Mouse (Mus musculus): ENCODE measurements around the gene Cdkn1a. TPM values are rescaled to one million over a fixed set of nuclear protein-coding genes. Genes with fewer than 3 reads are reported as not detected.

The Cdkn1a gene
- polyA plus RNA-seq, 1 experiment = 453 TPM

DNA sequence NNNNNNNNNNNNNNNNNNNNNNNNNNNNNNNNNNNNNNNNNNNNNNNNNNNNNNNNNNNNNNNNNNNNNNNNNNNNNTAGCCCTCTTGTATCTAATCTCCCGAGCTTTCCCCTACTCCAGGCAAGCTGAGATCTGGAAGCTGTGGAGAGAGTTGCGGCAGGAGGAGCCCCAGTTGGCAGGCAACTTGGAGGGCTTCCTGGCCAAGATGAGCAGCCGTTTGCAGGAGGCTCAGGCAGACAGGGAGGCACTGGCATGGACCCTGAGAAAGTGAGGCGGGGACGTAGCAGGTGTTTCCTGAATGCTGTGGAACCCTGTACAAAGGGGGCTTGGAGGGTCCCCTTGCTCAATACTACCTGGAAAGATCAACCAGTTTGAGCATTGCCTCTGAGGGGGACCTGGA is 44.3 kb downstream of the Cdkn1a start:
- TF ChIP-seq POLR2A (IDR thresholded peaks at IDR 0.05; ENCODE audit: low read depth, low read length) (no peak), CTCF (IDR thresholded peaks at IDR 0.05; ENCODE audit: borderline replicate concordance, insufficient read depth, low read length) (no peak)
- no peak overlapping the region for H3K27ac ChIP-seq (ENCODE audit: insufficient read depth, low read length)

DNA sequence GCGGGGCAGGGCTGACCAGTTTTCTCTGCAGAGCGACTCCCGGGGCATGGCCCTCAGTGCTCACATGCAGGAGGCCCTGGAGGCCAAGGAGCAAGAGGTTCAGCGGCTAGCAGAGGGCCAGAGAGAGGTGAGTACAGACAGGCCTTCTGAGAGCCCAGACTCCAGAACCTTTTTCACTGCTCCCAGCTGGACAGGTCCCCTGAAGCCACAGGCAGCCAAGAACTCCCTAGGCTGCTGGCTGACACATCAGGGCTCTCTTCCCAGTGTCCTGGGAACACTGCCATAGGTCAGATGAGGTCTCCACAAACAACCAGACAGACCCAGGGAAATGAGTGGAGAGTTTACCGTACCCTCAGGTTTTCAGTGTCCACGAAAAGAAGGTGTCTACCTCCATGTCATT is 45.5 kb downstream of the Cdkn1a start:
- Histone ChIP-seq H3K4me3 (ENCODE audit: insufficient read depth, low read length) (no peak overlapping the region), H3K27ac (ENCODE audit: insufficient read depth, low read length) (no peak overlapping the region), H3K4me1 (ENCODE audit: control insufficient read depth, insufficient read depth, low read length) (no peaks in the 10 kb centered on the region)
- TF ChIP-seq POLR2A (IDR thresholded peaks at IDR 0.05; ENCODE audit: low read depth, low read length) = no peak
- no peak for TF ChIP-seq CTCF (IDR thresholded peaks at IDR 0.05; ENCODE audit: borderline replicate concordance, insufficient read depth, low read length)

More for the DNA sequence above, 44.3 kb downstream of the Cdkn1a start:
- H3K4me3 ChIP-seq (ENCODE audit: insufficient read depth, low read length) = no peak overlapping the region
- H3K4me1 ChIP-seq (ENCODE audit: control insufficient read depth, insufficient read depth, low read length) = no peaks in the 10 kb centered on the region

DNA sequence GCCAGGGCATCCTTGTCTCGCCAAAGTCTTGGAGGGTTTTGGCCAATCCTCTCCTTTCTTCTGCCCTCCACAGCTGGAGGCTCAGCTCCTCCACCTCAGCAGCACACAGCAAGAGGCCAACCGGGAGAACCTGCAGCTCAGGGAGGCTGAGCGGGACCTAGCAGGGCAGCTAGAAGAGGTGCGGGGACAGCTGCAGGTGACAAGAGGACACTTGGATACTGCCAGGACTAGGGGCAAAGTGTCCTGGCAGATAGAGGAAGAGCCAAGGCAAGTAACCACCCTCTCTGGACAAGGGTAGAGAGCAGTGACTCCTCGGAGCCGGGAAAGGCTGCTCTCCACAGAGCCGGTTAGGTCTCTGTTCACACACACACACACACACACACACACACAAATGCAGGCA is 47.1 kb downstream of the Cdkn1a start:
- H3K4me1 ChIP-seq (ENCODE audit: control insufficient read depth, insufficient read depth, low read length) = no peaks in the 10 kb centered on the region
- no peak overlapping the region for H3K27ac ChIP-seq (ENCODE audit: insufficient read depth, low read length)
- no peak overlapping the region for H3K4me3 ChIP-seq (ENCODE audit: insufficient read depth, low read length)
- TF ChIP-seq POLR2A (IDR thresholded peaks at IDR 0.05; ENCODE audit: low read depth, low read length) (no peak), CTCF (IDR thresholded peaks at IDR 0.05; ENCODE audit: borderline replicate concordance, insufficient read depth, low read length) (no peak)

DNA sequence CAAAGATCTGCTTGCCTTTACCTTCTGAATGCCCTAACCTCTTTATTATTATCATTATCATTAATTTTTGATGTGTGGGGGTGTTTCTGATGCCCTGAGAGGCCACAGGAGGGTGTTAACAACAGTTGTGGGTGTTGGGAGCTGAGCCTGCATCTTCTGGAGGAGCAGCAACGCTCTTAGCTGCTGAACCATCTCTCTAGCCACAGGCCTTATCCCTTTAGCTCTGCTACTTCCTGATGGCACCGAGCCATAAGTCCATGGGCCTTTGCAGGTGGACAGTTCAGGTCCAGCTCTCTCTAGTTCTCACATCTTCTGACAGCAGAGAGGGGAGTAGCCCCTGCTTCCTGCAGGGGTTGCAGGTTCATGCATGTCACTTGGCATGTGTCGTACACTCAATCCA is 50.8 kb downstream of the Cdkn1a start:
- TF ChIP-seq POLR2A (IDR thresholded peaks at IDR 0.05; ENCODE audit: low read depth, low read length) (no peak), CTCF (IDR thresholded peaks at IDR 0.05; ENCODE audit: borderline replicate concordance, insufficient read depth, low read length) (no peak)
- no peaks in the 10 kb centered on the region for H3K4me1 ChIP-seq (ENCODE audit: control insufficient read depth, insufficient read depth, low read length)
- no peak overlapping the region for H3K27ac ChIP-seq (ENCODE audit: insufficient read depth, low read length)
- no peak overlapping the region for H3K4me3 ChIP-seq (ENCODE audit: insufficient read depth, low read length)

DNA sequence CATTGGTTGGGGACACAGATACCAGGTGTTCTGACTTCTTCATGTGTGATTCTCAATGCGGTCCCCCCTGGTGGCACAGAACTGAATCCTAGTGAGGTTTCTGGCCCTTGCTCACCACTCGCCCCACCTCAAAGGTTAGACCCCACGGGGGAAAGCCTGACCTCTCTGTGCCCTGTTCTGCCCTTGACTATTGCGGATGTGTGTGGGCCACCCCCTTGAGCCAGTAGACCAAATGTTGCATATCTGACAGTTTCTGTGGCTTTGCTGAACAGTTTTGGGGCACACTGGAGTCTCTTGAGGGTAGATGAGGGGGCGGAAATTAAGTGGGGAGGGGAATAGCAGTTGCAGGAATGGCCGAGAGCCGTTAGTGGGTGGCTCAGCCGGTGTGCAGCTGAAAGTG is 52.5 kb downstream of the Cdkn1a start:
- Histone ChIP-seq H3K4me3 (ENCODE audit: insufficient read depth, low read length) (no peak overlapping the region), H3K4me1 (ENCODE audit: control insufficient read depth, insufficient read depth, low read length) (no peaks in the 10 kb centered on the region), H3K27ac (ENCODE audit: insufficient read depth, low read length) (no peak overlapping the region)
- no peak for TF ChIP-seq POLR2A (IDR thresholded peaks at IDR 0.05; ENCODE audit: low read depth, low read length)
- no peak for TF ChIP-seq CTCF (IDR thresholded peaks at IDR 0.05; ENCODE audit: borderline replicate concordance, insufficient read depth, low read length)

DNA sequence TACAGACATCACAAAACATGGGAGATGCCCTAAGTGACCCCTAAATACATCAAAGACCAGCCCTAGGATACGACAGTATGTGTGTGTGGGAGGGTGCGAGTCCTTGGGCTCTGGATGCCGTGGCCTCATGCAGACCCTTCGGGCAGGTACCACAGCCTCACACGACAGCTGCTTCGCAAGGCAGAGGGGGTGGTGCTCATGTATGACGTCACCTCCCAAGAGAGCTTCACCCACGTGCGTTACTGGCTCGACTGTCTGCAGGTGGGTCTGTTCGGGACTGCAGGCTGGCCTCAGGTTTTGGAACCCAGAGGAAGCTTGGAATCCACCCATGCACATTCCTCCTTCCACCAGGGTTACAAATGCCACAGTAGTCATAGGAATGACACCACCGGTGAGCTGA is 54.3 kb downstream of the Cdkn1a start:
- Histone ChIP-seq H3K4me3 (ENCODE audit: insufficient read depth, low read length) (no peak overlapping the region), H3K27ac (ENCODE audit: insufficient read depth, low read length) (no peak overlapping the region), H3K4me1 (ENCODE audit: control insufficient read depth, insufficient read depth, low read length) (no peaks in the 10 kb centered on the region)
- TF ChIP-seq CTCF (IDR thresholded peaks at IDR 0.05; ENCODE audit: borderline replicate concordance, insufficient read depth, low read length) (no peak), POLR2A (IDR thresholded peaks at IDR 0.05; ENCODE audit: low read depth, low read length) (no peak)

DNA sequence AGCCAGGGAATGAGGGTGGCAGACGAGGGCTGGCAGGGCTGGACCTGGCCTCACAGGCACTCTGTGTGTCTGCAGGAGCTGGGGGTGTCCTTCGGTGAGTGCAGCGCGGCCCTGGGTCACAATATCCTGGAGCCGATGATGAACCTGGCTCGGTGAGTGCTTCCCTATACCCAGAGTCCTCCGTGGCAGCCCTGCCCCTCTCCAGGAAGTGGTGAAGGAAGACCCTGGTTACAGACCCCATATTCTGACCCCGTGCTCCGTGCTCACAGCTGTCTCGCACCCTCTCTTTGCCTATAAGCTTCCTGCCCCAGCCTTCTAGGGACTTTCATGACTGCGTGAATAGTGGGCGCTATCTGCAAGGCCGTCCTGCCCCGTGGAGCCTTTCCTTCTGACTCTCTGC is 56.5 kb downstream of the Cdkn1a start:
- Histone ChIP-seq H3K27ac (ENCODE audit: insufficient read depth, low read length) (no peak overlapping the region), H3K4me3 (ENCODE audit: insufficient read depth, low read length) (no peak overlapping the region), H3K4me1 (ENCODE audit: control insufficient read depth, insufficient read depth, low read length) (no peaks in the 10 kb centered on the region)
- TF ChIP-seq POLR2A (IDR thresholded peaks at IDR 0.05; ENCODE audit: low read depth, low read length) (no peak), CTCF (IDR thresholded peaks at IDR 0.05; ENCODE audit: borderline replicate concordance, insufficient read depth, low read length) (no peak)

DNA sequence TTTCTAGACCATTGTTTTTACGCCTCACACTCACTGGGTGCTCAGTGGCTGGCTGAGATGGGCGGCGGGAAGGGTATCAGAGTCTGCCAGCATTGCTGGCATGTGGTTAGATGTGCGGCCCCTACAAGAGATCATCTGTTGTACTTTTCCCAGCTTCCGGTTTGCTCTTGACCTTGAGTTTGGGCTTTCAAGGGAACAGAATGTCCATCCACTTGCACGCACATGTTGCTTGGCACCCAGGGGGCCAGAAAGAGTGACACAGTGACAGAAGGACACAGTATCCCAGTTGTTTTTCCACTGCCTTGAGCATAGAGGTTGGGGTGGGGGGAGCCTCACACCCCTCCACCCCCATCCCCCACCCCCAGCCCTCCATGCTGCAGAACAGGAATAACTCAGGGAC is 57.0 kb downstream of the Cdkn1a start:
- no peak overlapping the region for H3K4me3 ChIP-seq (ENCODE audit: insufficient read depth, low read length)
- H3K27ac ChIP-seq (ENCODE audit: insufficient read depth, low read length) = no peak overlapping the region
- TF ChIP-seq POLR2A (IDR thresholded peaks at IDR 0.05; ENCODE audit: low read depth, low read length) (no peak), CTCF (IDR thresholded peaks at IDR 0.05; ENCODE audit: borderline replicate concordance, insufficient read depth, low read length) (no peak)
- H3K4me1 ChIP-seq (ENCODE audit: control insufficient read depth, insufficient read depth, low read length) = no peaks in the 10 kb centered on the region

DNA sequence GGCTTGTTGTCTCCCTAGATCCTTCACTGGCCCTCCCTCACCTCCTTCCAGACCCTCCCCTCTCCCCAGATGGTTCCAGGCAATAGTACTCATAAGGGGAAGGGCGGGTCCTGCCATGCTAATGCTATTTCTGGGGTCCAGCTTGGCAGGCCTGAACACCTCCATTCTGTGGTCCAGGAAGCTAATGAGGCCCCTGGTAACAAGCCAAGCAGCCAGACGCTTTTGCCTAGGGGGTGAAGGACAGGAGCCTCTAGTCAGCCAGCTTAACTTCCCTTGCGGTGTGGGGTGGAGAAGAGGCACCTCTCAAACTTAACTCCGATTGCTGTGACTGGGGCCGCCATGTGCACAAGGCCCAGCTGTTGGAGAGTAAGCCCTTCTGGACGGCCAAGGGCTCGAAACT is 59.0 kb downstream of the Cdkn1a start:
- no peak overlapping the region for H3K27ac ChIP-seq (ENCODE audit: insufficient read depth, low read length)
- TF ChIP-seq POLR2A (IDR thresholded peaks at IDR 0.05; ENCODE audit: low read depth, low read length) = no peak
- no peak for TF ChIP-seq CTCF (IDR thresholded peaks at IDR 0.05; ENCODE audit: borderline replicate concordance, insufficient read depth, low read length)

More for the DNA sequence above, 59.0 kb downstream of the Cdkn1a start:
- H3K4me1 ChIP-seq (ENCODE audit: control insufficient read depth, insufficient read depth, low read length) = no peaks in the 10 kb centered on the region
- no peak overlapping the region for H3K4me3 ChIP-seq (ENCODE audit: insufficient read depth, low read length)

Other genes with a start within 250 kb of the Cdkn1a start
- gene Pnpla1, start 232.6 kb upstream of the Cdkn1a start, polyA plus RNA-seq (2011; ENCODE audit: insufficient read length, low read depth, missing spikeins) = not detected in 2 replicates
- not detected in 2 replicates for gene 4930539E08Rik, start 175.7 kb upstream of the Cdkn1a start, polyA plus RNA-seq (2011; ENCODE audit: insufficient read length, low read depth, missing spikeins)
- gene Pxt1, start 147.1 kb upstream of the Cdkn1a start, polyA plus RNA-seq (2011; ENCODE audit: insufficient read length, low read depth, missing spikeins) = not detected in 2 replicates
- 72.2 and 77.5 TPM in 2 replicates for gene Kctd20, start 139.0 kb upstream of the Cdkn1a start, polyA plus RNA-seq (2011; ENCODE audit: insufficient read length, low read depth, missing spikeins)
- 89.4 and 102 TPM in 2 replicates for gene Stk38, start 83.0 kb upstream of the Cdkn1a start, polyA plus RNA-seq (2011; ENCODE audit: insufficient read length, low read depth, missing spikeins)
- gene Srsf3, start 58.3 kb upstream of the Cdkn1a start, polyA plus RNA-seq (2011; ENCODE audit: insufficient read length, low read depth, missing spikeins) = 253 and 262 TPM in 2 replicates
- gene Rab44, start 23.2 kb downstream of the Cdkn1a start, polyA plus RNA-seq (2011; ENCODE audit: insufficient read length, low read depth, missing spikeins) = not detected in 2 replicates
- not detected in 2 replicates for gene Cpne5, start 147.2 kb downstream of the Cdkn1a start, polyA plus RNA-seq (2011; ENCODE audit: insufficient read length, low read depth, missing spikeins)
- gene Ppil1, start 173.2 kb downstream of the Cdkn1a start, polyA plus RNA-seq (2011; ENCODE audit: insufficient read length, low read depth, missing spikeins) = 31.5 and 36.8 TPM in 2 replicates
- 103 and 112 TPM in 2 replicates for gene BC004004, start 177.8 kb downstream of the Cdkn1a start, polyA plus RNA-seq (2011; ENCODE audit: insufficient read length, low read depth, missing spikeins)
- gene Pi16, start 226.7 kb downstream of the Cdkn1a start, polyA plus RNA-seq (2011; ENCODE audit: insufficient read length, low read depth, missing spikeins) = 0.23 and 0.61 TPM in 2 replicates

Data from embryonic fibroblast, embryonic 13.5 days (primary cell).